Mouse (Mus musculus): ENCODE results near the gene Memo1. TPM values are rescaled to one million over a fixed set of nuclear protein-coding genes. Genes with fewer than 3 reads are reported as not detected.
"Not testable (repeated sequence)": the region's sequence is repeated elsewhere in the genome, so short reads cannot be mapped to it uniquely, and the experiment has no call there.

Gene Memo1
- 10 to 100 TPM; 43.7 to 55.6 TPM for total RNA-seq (2021)
- long read RNA-seq, experiment 1, transcript Memo1-210 (9 exons, 3,163 nt), result major isoform, 16 of 37 reads
- long read RNA-seq, experiment 1, partial matches to known transcripts, result 2 of 37 reads
- long read RNA-seq, experiment 1, other reads (novel, unspliced or antisense), result 18 of 37 reads
- long read RNA-seq, experiment 2, transcript Memo1-210 (9 exons, 3,163 nt), result major isoform, 22 of 38 reads
- long read RNA-seq, experiment 2, partial matches to known transcripts, result 0 of 38 reads
- long read RNA-seq, experiment 2, other reads (novel, unspliced or antisense), result 14 of 38 reads

GRCm38 (mm10) chr17:74295026-74295970 lies at the start of gene Memo1:
Gene Memo1 (minus strand): TSS chr17:74295521.
- intact Hi-C loops (cut with DNase I), result loop anchor here (2.0 to 5.0 kb wide), 2 partner anchors 44 to 273 kb away; partner anchors contain the start of gene Spast
- TF ChIP-seq CTCF (IDR thresholded peaks at IDR 0.05), result no peak
- peak; percentile 93 for DNase-seq
- H3K4me3 ChIP-seq, result peak within 1 kb of the TSS; percentile 82
- H3K27ac ChIP-seq, result peak within 1 kb of the TSS; percentile 99

- TF ChIP-seq CTCF (IDR thresholded peaks at IDR 0.05), result no peak
- Histone ChIP-seq H3K4me3 (peak overlapping the region; percentile 74), H3K27ac (peak overlapping the region; percentile 92)
- intact Hi-C loops (cut with DNase I), result no loop called here
- peak; percentile 21 for DNase-seq
These were observed 45.8 kb upstream of the Memo1 start for GRCm38 (mm10) chr17:74341151-74341550.

- peak within 1 kb of the TSS; percentile 92 for H3K27ac ChIP-seq
- TF ChIP-seq CTCF (IDR thresholded peaks at IDR 0.05), result no peak; the same call in 1 of the 2 replicates
- intact Hi-C loops (cut with DNase I), result loop anchor here (1.0 to 2.0 kb wide), 3 partner anchors 22 to 190 kb away; partner anchors contain the start of gene Memo1
- peak within 1 kb of the TSS; percentile 74 for H3K4me3 ChIP-seq
- DNase-seq, result peak; percentile 89
These were observed 43.9 kb upstream of the Memo1 start, which contains the start of gene Spast for GRCm38 (mm10) chr17:74338937-74339804. Gene Spast (plus strand): TSS chr17:74338987.

- intact Hi-C loops (cut with DNase I), result loop anchor here (1.0 to 2.0 kb wide), 3 partner anchors 22 to 191 kb away; partner anchors contain the start of gene Memo1
- TF ChIP-seq CTCF (IDR thresholded peaks at IDR 0.05), result no peak
- Histone ChIP-seq H3K4me3 (peak overlapping the region; percentile 74), H3K27ac (peak overlapping the region; percentile 92)
- peak; percentile 97 for DNase-seq
These were observed 43.1 kb upstream of the Memo1 start for GRCm38 (mm10) chr17:74338225-74338931.

- intact Hi-C loops (cut with DNase I), result no loop called here
These were observed 35.8 kb upstream of the Memo1 start for GRCm38 (mm10) chr17:74331049-74331676.

GRCm38 (mm10) chr17:74328146-74328545 lies 32.8 kb upstream of the Memo1 start:
- TF ChIP-seq CTCF (IDR thresholded peaks at IDR 0.05), result peak; percentile 62
- H3K27ac ChIP-seq; intact Hi-C loops (cut with DNase I); H3K4me3 ChIP-seq: not testable (repeated sequence)
- peak; percentile 36 for DNase-seq

More at GRCm38 (mm10) chr17:74331049-74331676, 35.8 kb upstream of the Memo1 start:
- no peak for DNase-seq
- H3K4me3 ChIP-seq, result no peak overlapping the region
- H3K27ac ChIP-seq, result no peak overlapping the region
- TF ChIP-seq CTCF (IDR thresholded peaks at IDR 0.05), result no peak

- H3K27ac ChIP-seq; intact Hi-C loops (cut with DNase I); H3K4me3 ChIP-seq; DNase-seq: not testable (repeated sequence)
These were observed 31.9 kb upstream of the Memo1 start for GRCm38 (mm10) chr17:74327195-74327594.

GRCm38 (mm10) chr17:74323844-74324243 lies 28.5 kb upstream of the Memo1 start, which contains the start of gene Dpy30:
Gene Dpy30 (minus strand): TSS chr17:74323944.
- TF ChIP-seq CTCF (IDR thresholded peaks at IDR 0.05), result no peak
- no peak for DNase-seq
- intact Hi-C loops (cut with DNase I), result no loop called here
- no peak within 1 kb of the TSS for H3K27ac ChIP-seq
- H3K4me3 ChIP-seq, result no peak within 1 kb of the TSS

- Histone ChIP-seq H3K4me3 (no peak overlapping the region), H3K27ac (no peak overlapping the region)
- DNase-seq, result no peak
- peak; percentile 43; the same call in 1 of the 2 replicates for TF ChIP-seq CTCF (IDR thresholded peaks at IDR 0.05)
- intact Hi-C loops (cut with DNase I), result no loop called here
These were observed 27.2 kb upstream of the Memo1 start for GRCm38 (mm10) chr17:74322400-74323054.

- peak; percentile 2; the same call in 1 of the 2 replicates for TF ChIP-seq CTCF (IDR thresholded peaks at IDR 0.05)
- H3K27ac ChIP-seq, result no peak overlapping the region
- intact Hi-C loops (cut with DNase I), result no loop called here
- H3K4me3 ChIP-seq, result no peak overlapping the region
- DNase-seq, result no peak
These were observed 23.4 kb upstream of the Memo1 start for GRCm38 (mm10) chr17:74318721-74319120.
